ENCODE assay signal across 9 mouse cellular contexts in genomic region chr11:66982794-66983193, GRCm38 (mm10). TPM values are rescaled to one million over a fixed set of nuclear protein-coding genes. Genes with fewer than 3 reads are reported as not detected.
DNase-seq lines count a peak whose midpoint lies in the region; ATAC-seq lines count a peak whose summit lies in the region.
"Had no signal": no experiment of that assay in that cellular context is flagged by ENCODE, and none has a peak within 500 bp of the region (broad histone marks: within the 10 kb centered on the region; RNA-seq: fewer than 3 reads in every experiment).

No protein-coding gene starts in this region.

- ATAC-seq in kidney, embryonic 16.5 days (ENCODE audit: low FRiP score, low TSS enrichment): 0 out of 2 replicates have a peak, but pooled peaks have one; percentile 62
- ATAC-seq in monocyte, adult 5-6 weeks (replicated peaks; ENCODE audit: insufficient number of reproducible peaks, low FRiP score, low TSS enrichment, poor library complexity, severe bottlenecking): no peak

- H3K4me3 ChIP-seq in kidney, embryonic 16.5 days (ENCODE audit: low read length): no peak overlapping the region
- H3K4me3 ChIP-seq: embryonic facial prominence, embryonic 12.5 days; myocyte had no signal

- H3K9me3 ChIP-seq in kidney, embryonic 16.5 days (ENCODE audit: low read length): no peaks in the 10 kb centered on the region
- H3K9me3 ChIP-seq: embryonic facial prominence, embryonic 12.5 days had no signal

- no peak overlapping the region for H3K9ac ChIP-seq in kidney, embryonic 16.5 days (replicated peaks; ENCODE audit: low read length)
- H3K9ac ChIP-seq: embryonic facial prominence, embryonic 12.5 days had no signal

- H3K27me3 ChIP-seq in kidney, embryonic 16.5 days (ENCODE audit: insufficient read depth, low read length): no peaks in the 10 kb centered on the region
- H3K27me3 ChIP-seq: embryonic facial prominence, embryonic 12.5 days had no signal

- H3K4me1 ChIP-seq in kidney, embryonic 16.5 days (ENCODE audit: insufficient read depth, low read length): peaks cover 15% of the 10 kb centered on the region

- no peak overlapping the region for H3K27ac ChIP-seq in kidney, embryonic 16.5 days (ENCODE audit: low read length)

- WGBS in kidney, embryonic 16.5 days: 44% methylated on average over 6 of the region's 6 CpGs

- H3K4me2 ChIP-seq in kidney, embryonic 16.5 days (replicated peaks; ENCODE audit: low read depth, low read length): no peak overlapping the region
- H3K4me2 ChIP-seq: embryonic facial prominence, embryonic 12.5 days had no signal

- no peaks in the 10 kb centered on the region for H3K36me3 ChIP-seq in kidney, embryonic 16.5 days (ENCODE audit: insufficient read depth, low read length)
- H3K36me3 ChIP-seq: embryonic facial prominence, embryonic 12.5 days had no signal

- DNase-seq in ovary, postnatal 10 days (ENCODE audit: low spot score): peak; percentile 3
- DNase-seq in ovary, adult 18-20 months (ENCODE audit: low spot score): no peak
- peak; percentile 63 for DNase-seq in adrenal gland, postnatal 10 days
- peak; percentile 16 for DNase-seq in gastrocnemius, postnatal 25 days
- peak; percentile 42 for DNase-seq in naive thymus-derived CD4-positive, alpha-beta T cell, adult 2 months (ENCODE audit: low read depth)

RNA-seq across cellular contexts. Expression of gene Tmem238l, which starts 26.4 kb away (rescaled TPM):
- not detected for total RNA-seq in adrenal gland, postnatal 10 days (2021)
- total RNA-seq in gastrocnemius, postnatal 25 days (2021): not detected
- polyA plus RNA-seq in kidney, embryonic 16.5 days (2015; fragmentation: Nextera tagmentation; extraction: Ambion mirVana): 0.35 TPM in 1 of 2 replicates, not detected in the other
- not detected in 3 replicates for total RNA-seq in monocyte, adult 5-6 weeks (2017)
- polyA plus RNA-seq: embryonic facial prominence, embryonic 12.5 days; myocyte had no signal

RNA-seq across cellular contexts. Expression of gene Tmem220, which starts 42.2 kb away (rescaled TPM):
- 1 to 10 TPM; 5.2 to 6.1 TPM for total RNA-seq in adrenal gland, postnatal 10 days (2021)
- total RNA-seq in gastrocnemius, postnatal 25 days (2021): under 1 TPM; 0.28 to 0.96 TPM
- 1.8 and 2.3 TPM in 2 replicates for polyA plus RNA-seq in kidney, embryonic 16.5 days (2015; fragmentation: Nextera tagmentation; extraction: Ambion mirVana)
- 1.3 to 4.1 TPM in 2 of 3 replicates, not detected in the other for total RNA-seq in monocyte, adult 5-6 weeks (2017)
